ENCODE assay signal across 8 mouse cellular contexts in the genomic region with DNA sequence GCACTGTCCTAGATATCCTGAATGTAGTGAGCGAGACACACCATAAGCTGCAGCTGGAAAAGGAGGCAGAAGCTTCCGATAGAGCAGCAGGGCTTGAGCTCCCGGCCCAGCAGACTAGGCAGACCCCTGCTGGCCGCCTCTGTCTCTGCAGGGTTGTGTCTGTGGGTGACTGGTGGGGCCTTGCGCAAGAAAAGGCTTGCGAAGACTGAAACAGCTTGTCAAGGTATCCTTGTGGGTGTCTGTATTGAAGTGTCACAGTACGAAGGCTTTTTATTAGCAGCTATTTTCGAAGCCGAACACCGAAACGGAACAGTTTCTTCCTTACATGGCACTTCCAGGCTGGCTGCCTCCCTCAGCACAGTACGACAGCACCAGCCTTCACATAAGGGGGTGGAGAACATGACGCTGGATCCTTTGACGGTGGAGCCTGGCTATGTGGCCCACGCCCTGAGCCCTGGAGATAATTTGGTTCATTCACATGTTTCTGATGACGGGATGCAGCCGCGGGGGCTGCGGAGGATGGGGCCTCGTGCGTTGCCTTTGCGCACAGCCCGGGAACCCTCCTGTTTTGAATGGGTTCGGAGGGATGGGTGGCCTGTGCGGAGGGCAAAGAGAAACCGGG.
A peak's percentile ranks its signal among the peaks of the same experiment; 100 is the strongest.
DNase-seq lines count a peak whose midpoint lies in the region; ATAC-seq lines count a peak whose summit lies in the region.

No protein-coding gene starts in this region.

- peak; percentile 67 for DNase-seq in adrenal gland, adult 8-10 months
- DNase-seq in embryo, embryonic 11 days, result peak; percentile 89
- DNase-seq in gastrocnemius, postnatal 36 days, result peak; percentile 71 to 78
- DNase-seq in intestine, embryonic 14.5 days (ENCODE audit: low spot score), result peak; percentile 85
- peak; percentile 83 to 95 for DNase-seq in left cerebral cortex, adult 8-10 months (ENCODE audit: low spot score in 2 of 2)
- peak; percentile 83 for DNase-seq in right cerebral cortex, postnatal 14 days
- no peak for DNase-seq in c-Kit-positive CD71-positive TER-119-positive erythroid progenitor cells, embryonic 14.5 days (ENCODE audit: low spot score)

- H3K9ac ChIP-seq in intestine, embryonic 14.5 days (ENCODE audit: low read length), result no peak overlapping the region

- H3K4me3 ChIP-seq in intestine, embryonic 14.5 days (ENCODE audit: low read depth, low read length), result peak overlapping the region; percentile 6; the same call in 1 of the 2 replicates

- peak overlapping the region; percentile 32; the same call in 1 of the 2 replicates for H3K4me2 ChIP-seq in intestine, embryonic 14.5 days (ENCODE audit: low read length)

- H3K9me3 ChIP-seq in intestine, embryonic 14.5 days (ENCODE audit: control insufficient read depth, low read length), result no peaks in the 10 kb centered on the region

- peak; percentile 47; the same call in 1 of the 2 replicates for ATAC-seq in intestine, embryonic 14.5 days (replicated peaks; ENCODE audit: low FRiP score, low TSS enrichment, low read depth)
- ATAC-seq in megakaryocyte, adult 5-6 weeks (ENCODE audit: poor library complexity, severe bottlenecking), result peak; percentile 82

- 0 out of 2 replicates have a peak, but pooled peaks cover 7% of the 10 kb centered on the region for H3K27me3 ChIP-seq in intestine, embryonic 14.5 days (replicated peaks; ENCODE audit: control insufficient read depth, insufficient read depth, low read length)

- no peak overlapping the region for H3K27ac ChIP-seq in intestine, embryonic 14.5 days (ENCODE audit: low read depth)

- H3K4me1 ChIP-seq in intestine, embryonic 14.5 days (replicated peaks; ENCODE audit: control insufficient read depth, insufficient read depth, low read length), result no peaks in the 10 kb centered on the region

- WGBS in intestine, embryonic 14.5 days, result 27% methylated on average over 26 of the region's 26 CpGs

- H3K36me3 ChIP-seq in intestine, embryonic 14.5 days (ENCODE audit: control insufficient read depth, insufficient read depth, low read length), result no peaks in the 10 kb centered on the region

- intact Hi-C loops in gastrocnemius, postnatal 36 days (cut with DNase I), result loop anchor here (1.0 kb wide), 2 partner anchors 267 to 435 kb away; partner anchors contain the start of gene Ntrk2
